Mouse (Mus musculus) hindbrain, embryonic 11.5 days (tissue): ENCODE measurements around the gene A430033K04Rik. TPM values are rescaled to one million over a fixed set of nuclear protein-coding genes. Genes with fewer than 3 reads are reported as not detected.

Experiments
- ATAC-seq: fragments of 200-750 bp; cut with Nextera tagmentation; 2 replicates; pipeline ENCODE4 v1.8.0; 2017; ENCODE audit warnings: mild to moderate bottlenecking, moderate TSS enrichment, moderate library complexity; ENCODE audit not compliant: low FRiP score
- DNase-seq: peaks from one replicate; pipeline ENCODE4 v3.0.0-alpha.2; 2015; ENCODE audit warnings: low spot score
- H3K27ac ChIP-seq: fragments of 300-500 bp; sonication (generic); 2 replicates; pipeline ENCODE4 v1.5.1; 2014; ENCODE audit warnings: mild to moderate bottlenecking, low read depth, low read length
- H3K27me3 ChIP-seq: fragments of 300-500 bp; sonication (generic); 2 replicates; pipeline ENCODE4 v1.6.1; 2014; ENCODE audit warnings: mild to moderate bottlenecking, low read length, moderate library complexity, mixed read lengths; ENCODE audit not compliant: control insufficient read depth, insufficient read depth
- H3K36me3 ChIP-seq: fragments of 300-500 bp; sonication (generic); 2 replicates; pipeline ENCODE4 v1.6.1; 2014; ENCODE audit warnings: mild to moderate bottlenecking, low read length, moderate library complexity, mixed read lengths; ENCODE audit not compliant: control insufficient read depth, insufficient read depth
- H3K4me1 ChIP-seq: fragments of 300-500 bp; sonication (generic); replicated peaks from 2 replicates; pipeline ENCODE4 v1.6.1; 2014; ENCODE audit warnings: low read length, mixed read lengths; ENCODE audit not compliant: control insufficient read depth, insufficient read depth
- H3K4me2 ChIP-seq: fragments of 300-500 bp; sonication (generic); replicated peaks from 2 replicates; pipeline ENCODE4 v1.6.1; 2014; ENCODE audit warnings: mild to moderate bottlenecking, low read depth, low read length
- H3K4me3 ChIP-seq: fragments of 300-500 bp; sonication (generic); 2 replicates; pipeline ENCODE4 v1.5.1; 2014; ENCODE audit warnings: low read depth, low read length
- H3K9ac ChIP-seq: fragments of 300-500 bp; sonication (generic); 2 replicates; pipeline ENCODE4 v1.6.1; 2014; ENCODE audit warnings: low read depth, low read length
- H3K9me3 ChIP-seq: fragments of 300-500 bp; sonication (generic); 2 replicates; pipeline ENCODE4 v1.6.1; 2016; ENCODE audit warnings: low read length; ENCODE audit not compliant: control insufficient read depth
- WGBS: fragments of 180-500 bp; shearing (Covaris S2); extraction: QIAGEN DNeasy Blood & Tissue Kit; methylation state at CpG from one replicate; pipeline ENCODE4 v1.1.7; 2014; 5-methylcytosine and 5-hydroxymethylcytosine counted together
- polyA plus RNA-seq: library from polyadenylated mRNA; unstranded; fragments of >200 nt; fragmentation: Nextera tagmentation; extraction: Ambion mirVana; gene quantifications from 2 replicates; pipeline ENCODE4 v1.2.1, GENCODE M21; 2014

A430033K04Rik gene
- polyA plus RNA-seq, 1 experiment from 2014 or later: 12.4 TPM

GRCm38 (mm10) chr5:138689254-138689653 lies 66.6 kb downstream of the A430033K04Rik start:
- WGBS: 74% methylated on average over 5 of the region's 5 CpGs

GRCm38 (mm10) chr5:138692936-138693570 lies 70.4 kb downstream of the A430033K04Rik start:
- no peak for DNase-seq
- Histone ChIP-seq H3K9me3 (no peaks in the 10 kb centered on the region), H3K27me3 (no peaks in the 10 kb centered on the region), H3K9ac (no peak overlapping the region), H3K4me2 (no peak overlapping the region), H3K4me1 (no peaks in the 10 kb centered on the region), H3K27ac (no peak overlapping the region), H3K36me3 (no peaks in the 10 kb centered on the region), H3K4me3 (no peak overlapping the region)
- ATAC-seq: no peak

More at GRCm38 (mm10) chr5:138689254-138689653, 66.6 kb downstream of the A430033K04Rik start:
- Histone ChIP-seq H3K4me3 (no peak overlapping the region), H3K36me3 (no peaks in the 10 kb centered on the region), H3K27me3 (no peaks in the 10 kb centered on the region), H3K4me2 (no peak overlapping the region), H3K27ac (no peak overlapping the region), H3K9me3 (no peaks in the 10 kb centered on the region), H3K9ac (no peak overlapping the region), H3K4me1 (no peaks in the 10 kb centered on the region)
- DNase-seq (no peak), ATAC-seq (no peak)

DNA sequence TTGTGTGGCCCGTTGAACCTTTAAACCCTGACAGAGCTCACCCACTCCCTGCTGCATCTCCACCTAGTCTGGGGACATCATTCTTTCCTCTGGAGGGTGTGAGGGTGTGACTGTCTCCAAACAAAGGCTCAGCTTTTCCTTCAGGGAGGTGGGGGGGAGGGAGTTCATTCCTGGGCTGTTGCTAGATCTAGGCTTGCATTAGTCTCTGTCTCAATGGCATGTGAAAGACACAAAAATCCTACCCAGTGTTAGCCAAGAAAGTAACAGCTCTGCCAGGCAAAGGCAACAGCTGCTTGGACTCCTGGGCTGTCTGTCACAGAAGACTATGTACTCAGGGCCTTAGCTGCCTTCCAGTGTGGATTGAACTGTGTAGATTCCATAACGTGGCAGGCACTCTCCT lies 71.4 kb downstream of the A430033K04Rik start:
- ATAC-seq (no peak), DNase-seq (no peak)
- Histone ChIP-seq H3K9ac (no peak overlapping the region), H3K36me3 (no peaks in the 10 kb centered on the region), H3K4me1 (no peaks in the 10 kb centered on the region), H3K4me2 (no peak overlapping the region), H3K9me3 (no peaks in the 10 kb centered on the region), H3K4me3 (no peak overlapping the region), H3K27me3 (no peaks in the 10 kb centered on the region), H3K27ac (no peak overlapping the region)
- 61% methylated on average over 2 of the region's 2 CpGs for WGBS

- WGBS: 55% methylated on average over 4 of the region's 4 CpGs
- Histone ChIP-seq H3K4me3 (no peak overlapping the region), H3K9ac (no peak overlapping the region), H3K4me1 (no peaks in the 10 kb centered on the region), H3K9me3 (no peaks in the 10 kb centered on the region), H3K4me2 (no peak overlapping the region), H3K36me3 (no peaks in the 10 kb centered on the region), H3K27ac (no peak overlapping the region), H3K27me3 (no peaks in the 10 kb centered on the region)
- no peak for ATAC-seq
- no peak for DNase-seq
Observed at GRCm38 (mm10) chr5:138694496-138695167, 72.0 kb downstream of the A430033K04Rik start.

DNA sequence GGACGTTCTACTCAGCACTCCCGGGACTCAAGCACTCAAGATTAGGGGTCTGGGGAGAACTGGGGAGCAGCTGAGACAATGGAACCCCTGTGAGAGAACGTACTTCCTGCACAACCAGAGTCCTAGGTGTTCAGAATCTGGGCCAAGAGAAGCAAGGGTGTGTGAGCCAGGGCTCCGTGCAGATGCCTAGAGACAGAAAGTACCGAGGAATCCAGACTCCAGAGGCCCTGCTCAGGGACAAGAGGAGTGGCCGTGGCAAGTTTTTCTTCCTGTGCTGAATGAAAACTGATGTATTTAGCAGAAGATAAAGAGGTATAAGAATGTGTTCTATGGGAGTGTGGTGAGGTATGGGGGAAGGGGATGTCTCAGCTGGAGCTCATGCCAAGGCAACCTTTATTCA lies 74.8 kb downstream of the A430033K04Rik start:
- 65% methylated on average over 6 of the region's 6 CpGs for WGBS
- ATAC-seq: no peak
- H3K9ac ChIP-seq: no peak overlapping the region
- H3K27me3 ChIP-seq: no peaks in the 10 kb centered on the region
- H3K4me1 ChIP-seq: no peaks in the 10 kb centered on the region
- H3K9me3 ChIP-seq: no peaks in the 10 kb centered on the region
- no peak overlapping the region for H3K27ac ChIP-seq
- H3K36me3 ChIP-seq: no peaks in the 10 kb centered on the region
- no peak overlapping the region for H3K4me2 ChIP-seq
- DNase-seq: no peak
- no peak overlapping the region for H3K4me3 ChIP-seq

Other genes starting within 250 kb of the A430033K04Rik start
- gene Zfp157, start 181.4 kb upstream of the A430033K04Rik start, polyA plus RNA-seq: 54.0 and 58.2 TPM in 2 replicates
- 0.49 TPM in 1 of 2 replicates, not detected in the other for gene 1700123K08Rik, start 58.1 kb upstream of the A430033K04Rik start, polyA plus RNA-seq
- 83.5 and 85.2 TPM in 2 replicates for gene Zfp68, start 3.1 kb upstream of the A430033K04Rik start, polyA plus RNA-seq
- gene Fam20c, start 131.7 kb downstream of the A430033K04Rik start, polyA plus RNA-seq: 26.4 and 27.9 TPM in 2 replicates
- 0.40 TPM in 1 of 2 replicates, not detected in the other for gene Gm5294, start 197.2 kb downstream of the A430033K04Rik start, polyA plus RNA-seq